Mouse (Mus musculus) neural tube, embryonic 12.5 days (tissue): ENCODE measurements around the gene Cdh24. TPM values are rescaled to one million over a fixed set of nuclear protein-coding genes. Genes with fewer than 3 reads are reported as not detected.

Experiments
- ATAC-seq: fragments of 200-750 bp; cut with Nextera tagmentation; 2 replicates; pipeline ENCODE4 v1.8.0; 2017; ENCODE audit warnings: low read depth, mild to moderate bottlenecking, moderate TSS enrichment, moderate library complexity; ENCODE audit not compliant: low FRiP score
- H3K27ac ChIP-seq: fragments of 300-500 bp; sonication (generic); 2 replicates; pipeline ENCODE4 v1.5.1; 2016
- H3K27me3 ChIP-seq: fragments of 300-500 bp; sonication (generic); replicated peaks from 2 replicates; pipeline ENCODE4 v1.6.1; 2016; ENCODE audit warnings: mild to moderate bottlenecking
- H3K36me3 ChIP-seq: fragments of 300-500 bp; sonication (generic); 2 replicates; pipeline ENCODE4 v1.6.1; 2016; ENCODE audit warnings: mild to moderate bottlenecking
- H3K4me1 ChIP-seq: fragments of 300-500 bp; sonication (generic); 2 replicates; pipeline ENCODE4 v1.6.1; 2016
- H3K4me2 ChIP-seq: fragments of 300-500 bp; sonication (generic); replicated peaks from 2 replicates; pipeline ENCODE4 v1.6.1; 2016; ENCODE audit warnings: mild to moderate bottlenecking
- H3K4me3 ChIP-seq: fragments of 300-500 bp; sonication (generic); 2 replicates; pipeline ENCODE4 v1.5.1; 2016
- H3K9ac ChIP-seq: fragments of 300-500 bp; sonication (generic); 2 replicates; pipeline ENCODE4 v1.6.1; 2016; ENCODE audit warnings: mild to moderate bottlenecking
- H3K9me3 ChIP-seq: fragments of 300-500 bp; sonication (generic); 2 replicates; pipeline ENCODE4 v1.6.1; 2016; ENCODE audit warnings: mild to moderate bottlenecking
- WGBS: fragments of 180-500 bp; shearing (Covaris S2); methylation state at CpG from one replicate; pipeline ENCODE4 v1.1.7; 2016; 5-methylcytosine and 5-hydroxymethylcytosine counted together
- polyA plus RNA-seq: library from polyadenylated mRNA; unstranded; fragments of >200 nt; fragmentation: Nextera tagmentation; extraction: Ambion mirVana; gene quantifications from 2 replicates; pipeline ENCODE4 v1.2.1, GENCODE M21; 2016

Cdh24 gene
- polyA plus RNA-seq, 1 experiment from 2014 or later: 10.0 TPM

DNA sequence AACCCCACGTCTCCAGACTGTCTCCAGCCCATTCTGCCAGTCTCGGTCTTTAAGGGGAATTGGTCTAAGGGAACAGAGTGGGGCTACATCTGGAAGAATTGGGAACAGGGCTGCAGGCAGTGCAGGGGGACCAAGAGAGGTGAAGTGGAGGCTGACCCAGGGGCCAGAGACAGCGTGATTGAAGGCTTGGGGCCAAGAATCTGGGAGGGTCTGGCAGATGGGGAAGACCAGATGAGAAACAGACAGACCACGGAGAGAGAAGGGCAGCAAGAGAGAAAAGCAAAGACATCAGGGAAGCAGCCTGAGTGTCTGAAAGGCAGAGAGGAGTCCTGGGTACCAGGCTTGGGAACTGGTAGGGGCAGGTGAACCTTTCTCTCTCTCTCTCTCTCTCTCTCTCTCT, 1.0 kb downstream of the Cdh24 start:
- no peak for ATAC-seq
- Histone ChIP-seq H3K9ac (peak overlapping the region; percentile 89), H3K9me3 (no peaks in the 10 kb centered on the region), H3K4me3 (peak overlapping the region; percentile 78), H3K27me3 (no peaks in the 10 kb centered on the region), H3K36me3 (peaks cover 67% of the 10 kb centered on the region), H3K4me2 (peak overlapping the region; percentile 96), H3K4me1 (peaks cover 20% of the 10 kb centered on the region), H3K27ac (no peak overlapping the region)
- 15% methylated on average over 4 of the region's 4 CpGs for WGBS

DNA sequence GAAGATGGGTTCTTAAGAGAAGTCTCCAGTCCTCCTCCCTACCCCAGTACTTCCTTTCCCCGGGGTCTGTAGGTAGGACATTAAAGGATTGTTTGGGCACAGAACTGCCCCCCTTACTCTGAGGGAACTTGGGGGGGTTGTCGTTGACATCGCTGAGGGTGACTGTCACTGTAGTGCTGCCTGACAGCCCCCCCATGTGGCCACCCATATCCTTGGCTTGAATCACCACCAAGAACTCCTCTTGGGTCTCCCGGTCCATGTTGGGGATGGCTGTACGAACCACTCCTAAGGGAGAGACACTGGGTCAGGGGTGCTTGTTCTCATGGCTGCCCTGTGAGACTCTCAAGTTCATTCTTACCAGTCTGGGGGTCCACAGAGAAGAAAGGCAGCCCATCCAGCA, 3.0 kb downstream of the Cdh24 start:
- Histone ChIP-seq H3K36me3 (peaks cover 64% of the 10 kb centered on the region), H3K27ac (no peak overlapping the region), H3K4me2 (no peak overlapping the region), H3K9me3 (no peaks in the 10 kb centered on the region), H3K4me3 (no peak overlapping the region), H3K27me3 (no peaks in the 10 kb centered on the region), H3K9ac (no peak overlapping the region), H3K4me1 (peaks cover 20% of the 10 kb centered on the region)
- 91% methylated on average over 5 of the region's 5 CpGs for WGBS
- no peak for ATAC-seq

DNA sequence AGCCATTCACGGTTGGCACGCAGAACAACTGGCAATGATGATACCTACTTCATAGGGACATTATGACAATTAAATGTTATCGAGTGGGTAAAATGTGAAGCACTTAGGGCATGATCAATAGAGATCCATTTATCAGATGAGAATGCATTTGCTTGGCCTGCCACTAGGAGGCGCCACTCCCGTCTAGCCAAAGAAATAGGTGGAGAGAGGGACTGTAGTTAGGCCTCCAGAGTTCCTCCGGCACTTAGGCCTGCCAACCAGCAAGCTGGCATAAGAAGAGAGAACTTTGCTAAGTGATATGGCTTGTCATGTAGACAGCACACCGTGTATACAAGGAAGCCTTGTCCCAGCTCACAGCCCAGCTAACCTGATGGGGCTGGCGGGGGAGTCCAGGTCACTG, 4.2 kb downstream of the Cdh24 start:
- Histone ChIP-seq H3K9ac (no peak overlapping the region), H3K27ac (no peak overlapping the region), H3K36me3 (peaks cover 65% of the 10 kb centered on the region), H3K9me3 (no peaks in the 10 kb centered on the region), H3K4me3 (no peak overlapping the region), H3K4me1 (peaks cover 20% of the 10 kb centered on the region), H3K4me2 (no peak overlapping the region), H3K27me3 (no peaks in the 10 kb centered on the region)
- 51% methylated on average over 8 of the region's 8 CpGs for WGBS
- no peak for ATAC-seq

DNA sequence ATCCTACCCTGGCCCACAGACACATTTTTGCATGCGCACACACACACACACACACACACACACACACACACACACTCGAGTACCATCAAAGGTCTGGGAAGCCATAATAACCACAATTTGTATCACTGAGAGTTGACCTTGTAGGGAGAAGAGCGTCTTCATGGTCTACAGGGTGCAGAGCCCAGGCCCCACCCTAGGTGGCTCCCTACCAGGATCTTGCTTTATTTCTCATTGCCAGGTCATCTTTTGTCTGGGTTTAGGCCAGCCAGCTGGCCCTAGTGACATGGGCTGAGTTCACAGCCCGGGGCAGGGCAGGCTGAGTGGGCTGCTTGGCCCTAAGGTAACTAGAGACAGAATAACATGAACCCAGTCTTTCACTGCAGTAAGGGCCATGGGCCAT, 7.0 kb downstream of the Cdh24 start:
- no peak overlapping the region for H3K27ac ChIP-seq
- no peak for ATAC-seq
- H3K9me3 ChIP-seq: no peaks in the 10 kb centered on the region
- no peak overlapping the region for H3K4me2 ChIP-seq
- no peak overlapping the region for H3K9ac ChIP-seq
- H3K4me3 ChIP-seq: no peak overlapping the region
- H3K36me3 ChIP-seq: peaks cover 84% of the 10 kb centered on the region
- H3K4me1 ChIP-seq: peaks cover 4% of the 10 kb centered on the region
- WGBS: 79% methylated on average over 4 of the region's 4 CpGs
- H3K27me3 ChIP-seq: no peaks in the 10 kb centered on the region

DNA sequence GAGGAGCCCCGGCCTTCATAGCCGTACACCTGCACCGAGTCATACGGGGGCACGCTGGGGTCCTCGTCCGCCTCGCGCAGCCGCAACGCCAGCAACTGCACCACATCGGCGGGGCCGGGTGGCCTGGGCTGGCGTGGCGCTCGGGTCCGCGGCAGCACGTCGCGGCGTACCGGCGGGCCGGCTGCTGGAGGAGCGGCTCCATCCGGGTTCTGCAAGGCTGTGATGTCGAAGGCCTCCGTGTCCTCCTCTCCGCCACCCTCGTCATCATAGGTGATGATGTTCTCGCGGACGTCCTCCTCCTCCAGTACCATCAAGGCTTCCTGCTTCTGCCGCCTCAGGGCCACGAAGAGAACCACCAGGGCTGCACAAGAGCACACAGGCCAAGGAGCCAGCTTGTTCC, 8.9 kb downstream of the Cdh24 start:
- Histone ChIP-seq H3K27ac (no peak overlapping the region), H3K4me1 (no peaks in the 10 kb centered on the region), H3K4me2 (no peak overlapping the region), H3K27me3 (no peaks in the 10 kb centered on the region), H3K9ac (no peak overlapping the region), H3K4me3 (no peak overlapping the region), H3K9me3 (no peaks in the 10 kb centered on the region), H3K36me3 (peaks cover 68% of the 10 kb centered on the region)
- ATAC-seq: no peak
- WGBS: 93% methylated on average over 37 of the region's 37 CpGs

DNA sequence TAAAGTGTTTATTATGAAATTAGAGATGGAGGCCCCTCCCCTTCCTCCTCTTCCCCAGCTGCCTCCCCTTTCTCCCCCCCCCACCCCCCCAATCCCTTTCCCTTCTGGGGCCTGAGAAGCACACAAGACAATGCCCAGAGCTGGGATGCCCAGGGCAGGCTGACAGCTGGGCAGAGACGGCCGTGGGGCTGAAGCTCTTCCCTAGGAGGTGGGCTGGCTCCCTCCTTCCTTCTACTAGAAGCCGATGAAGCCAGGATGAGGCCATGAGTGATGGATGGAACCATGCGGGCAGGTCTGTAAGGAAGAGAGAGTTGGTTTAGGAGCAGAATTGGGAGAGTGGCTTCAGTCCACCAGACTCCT, 9.9 kb downstream of the Cdh24 start:
- Histone ChIP-seq H3K9ac (0 out of 2 replicates have a peak overlapping the region, but pooled peaks have one; percentile 2), H3K36me3 (peaks cover 57% of the 10 kb centered on the region), H3K4me3 (no peak overlapping the region), H3K27me3 (no peaks in the 10 kb centered on the region), H3K4me1 (no peaks in the 10 kb centered on the region), H3K27ac (no peak overlapping the region), H3K4me2 (no peak overlapping the region), H3K9me3 (no peaks in the 10 kb centered on the region)
- 69% methylated on average over 4 of the region's 4 CpGs for WGBS
- no peak for ATAC-seq

DNA sequence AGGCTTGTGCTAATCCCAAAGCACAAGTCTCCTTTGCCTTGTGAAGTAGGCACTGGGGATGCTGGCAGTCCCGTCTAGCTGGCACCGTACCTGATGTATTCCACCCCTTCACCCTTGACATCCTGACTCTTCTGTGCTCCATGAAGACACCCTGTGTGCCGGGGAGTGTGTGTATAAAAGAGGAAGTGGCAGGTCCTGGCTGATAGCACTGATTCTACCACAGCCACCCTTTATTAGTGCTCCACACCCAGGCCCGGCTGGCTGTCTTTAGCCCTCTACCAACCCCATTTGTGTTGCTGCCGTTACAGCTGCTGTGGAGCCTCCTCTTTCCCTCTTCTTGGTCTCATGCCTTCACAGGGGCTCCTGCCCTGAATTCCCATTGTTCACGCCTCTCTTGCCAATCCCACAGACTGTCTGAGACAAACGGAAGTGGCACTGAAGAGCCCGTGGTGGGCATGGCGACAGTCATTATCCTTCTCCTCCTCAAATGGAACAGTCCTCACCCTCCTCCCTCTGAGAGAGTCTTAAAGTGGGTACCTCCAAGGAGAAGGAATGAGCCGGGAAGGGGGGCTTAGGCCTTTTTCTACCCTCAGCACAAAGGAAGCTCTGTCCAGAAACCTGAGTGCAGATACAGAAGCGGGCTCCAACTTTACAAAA, 10.5 kb downstream of the Cdh24 start:
- H3K36me3 ChIP-seq: peaks cover 52% of the 10 kb centered on the region
- no peak overlapping the region for H3K4me3 ChIP-seq
- no peak overlapping the region for H3K4me2 ChIP-seq
- H3K9me3 ChIP-seq: no peaks in the 10 kb centered on the region
- H3K4me1 ChIP-seq: no peaks in the 10 kb centered on the region
- WGBS: 78% methylated on average over 11 of the region's 11 CpGs
- no peaks in the 10 kb centered on the region for H3K27me3 ChIP-seq
- no peak overlapping the region for H3K27ac ChIP-seq
- no peak for ATAC-seq
- H3K9ac ChIP-seq: no peak overlapping the region

DNA sequence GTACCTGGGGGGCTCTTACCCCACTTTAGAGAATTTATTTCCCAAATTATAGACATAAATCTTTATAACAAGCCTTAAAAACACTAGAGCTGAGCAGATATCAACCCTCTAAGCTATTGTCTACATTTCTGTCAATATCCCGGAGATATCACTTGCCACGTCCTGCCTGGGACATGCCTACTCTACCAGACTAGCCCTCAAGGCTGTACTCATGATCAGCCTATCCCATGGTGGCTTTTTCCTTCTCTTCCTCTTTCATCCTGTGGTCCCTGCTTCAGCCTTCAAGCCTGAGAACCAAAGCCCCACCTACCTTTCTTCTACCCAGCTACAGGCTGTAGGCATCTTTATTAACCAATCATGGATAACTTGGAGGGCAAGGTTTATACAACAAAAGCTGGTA, 11.4 kb downstream of the Cdh24 start:
- H3K36me3 ChIP-seq: peaks cover 47% of the 10 kb centered on the region
- no peaks in the 10 kb centered on the region for H3K27me3 ChIP-seq
- no peak overlapping the region for H3K9ac ChIP-seq
- no peak overlapping the region for H3K4me2 ChIP-seq
- ATAC-seq: no peak
- no peak overlapping the region for H3K4me3 ChIP-seq
- no peaks in the 10 kb centered on the region for H3K9me3 ChIP-seq
- no peaks in the 10 kb centered on the region for H3K4me1 ChIP-seq
- 92% methylated on average over 2 of the region's 2 CpGs for whole genome bisulfite sequencing
- H3K27ac ChIP-seq: no peak overlapping the region

DNA sequence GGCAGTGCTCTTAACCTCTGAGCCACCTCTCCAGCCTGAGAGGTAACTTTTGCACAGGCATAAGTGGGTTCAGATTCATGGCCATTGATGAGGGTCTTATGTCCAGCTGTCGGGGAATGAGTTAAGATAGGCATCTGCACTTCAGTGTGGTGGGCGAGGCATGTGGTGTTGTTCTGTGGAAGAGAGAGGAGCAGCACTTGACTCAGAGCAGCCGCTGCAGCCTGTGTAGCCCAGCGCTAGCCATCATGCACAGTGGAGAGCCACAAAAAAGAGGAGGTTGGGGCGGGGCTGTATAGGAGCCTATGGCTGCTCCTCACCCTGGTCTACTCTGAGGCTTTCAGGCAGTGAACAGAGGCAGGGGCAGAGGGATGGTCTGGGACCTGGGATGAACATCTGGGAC, 13.1 kb downstream of the Cdh24 start:
- no peak for ATAC-seq
- Histone ChIP-seq H3K36me3 (peaks cover 31% of the 10 kb centered on the region), H3K4me2 (no peak overlapping the region), H3K27ac (no peak overlapping the region), H3K4me3 (no peak overlapping the region), H3K4me1 (no peaks in the 10 kb centered on the region), H3K9ac (no peak overlapping the region), H3K9me3 (no peaks in the 10 kb centered on the region), H3K27me3 (no peaks in the 10 kb centered on the region)
- 72% methylated on average over 5 of the region's 5 CpGs for WGBS

DNA sequence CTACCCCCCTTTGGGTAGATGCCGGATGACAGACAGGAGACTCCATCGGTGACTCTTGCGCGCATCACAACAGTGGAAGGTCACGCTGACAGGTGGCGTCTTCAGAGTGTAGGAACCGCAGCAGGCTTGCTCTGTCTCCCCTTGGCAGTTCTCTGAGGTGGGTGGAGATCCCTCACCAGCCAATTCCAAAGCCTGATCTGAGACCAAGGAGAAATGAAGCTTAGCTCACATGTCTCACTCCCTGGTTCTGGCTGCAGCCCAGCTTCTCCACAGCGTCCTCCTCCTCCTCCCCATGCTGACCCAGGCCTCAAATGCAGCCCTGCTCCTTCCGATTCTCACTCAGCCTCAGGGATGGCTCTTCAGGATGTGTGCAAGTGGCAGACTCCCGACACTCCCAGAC, 16.2 kb downstream of the Cdh24 start:
- no peak overlapping the region for H3K4me3 ChIP-seq
- H3K4me1 ChIP-seq: no peaks in the 10 kb centered on the region
- H3K36me3 ChIP-seq: 0 out of 2 replicates have a peak, but pooled peaks cover under 1% of the 10 kb centered on the region
- H3K9me3 ChIP-seq: no peaks in the 10 kb centered on the region
- whole genome bisulfite sequencing: 76% methylated on average over 10 of the region's 10 CpGs
- no peak overlapping the region for H3K9ac ChIP-seq
- no peak for ATAC-seq
- H3K27ac ChIP-seq: no peak overlapping the region
- no peaks in the 10 kb centered on the region for H3K27me3 ChIP-seq
- no peak overlapping the region for H3K4me2 ChIP-seq

DNA sequence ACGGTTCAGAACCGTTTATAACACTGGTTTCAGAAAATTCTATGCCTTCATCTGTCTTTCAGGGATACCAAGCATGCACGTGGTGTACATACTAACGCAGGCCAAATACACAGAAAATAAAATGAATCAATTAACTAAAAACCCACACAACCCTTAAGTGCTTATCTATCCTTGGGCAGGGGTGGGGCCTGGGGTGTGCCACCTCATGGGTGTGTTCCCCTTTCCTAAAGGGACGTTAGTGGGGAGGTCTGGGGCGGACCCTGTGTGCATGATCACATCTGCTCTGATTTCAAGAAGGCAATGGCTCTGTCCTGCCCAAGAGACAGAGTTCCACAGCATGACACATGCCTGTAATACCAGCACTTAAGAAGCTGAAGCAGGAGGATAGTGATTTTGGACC, 17.8 kb downstream of the Cdh24 start:
- Histone ChIP-seq H3K9ac (no peak overlapping the region), H3K4me3 (no peak overlapping the region), H3K27me3 (no peaks in the 10 kb centered on the region), H3K4me2 (no peak overlapping the region), H3K36me3 (no peaks in the 10 kb centered on the region), H3K27ac (no peak overlapping the region), H3K4me1 (no peaks in the 10 kb centered on the region), H3K9me3 (no peaks in the 10 kb centered on the region)
- WGBS: 89% methylated on average over 6 of the region's 6 CpGs
- ATAC-seq: no peak

DNA sequence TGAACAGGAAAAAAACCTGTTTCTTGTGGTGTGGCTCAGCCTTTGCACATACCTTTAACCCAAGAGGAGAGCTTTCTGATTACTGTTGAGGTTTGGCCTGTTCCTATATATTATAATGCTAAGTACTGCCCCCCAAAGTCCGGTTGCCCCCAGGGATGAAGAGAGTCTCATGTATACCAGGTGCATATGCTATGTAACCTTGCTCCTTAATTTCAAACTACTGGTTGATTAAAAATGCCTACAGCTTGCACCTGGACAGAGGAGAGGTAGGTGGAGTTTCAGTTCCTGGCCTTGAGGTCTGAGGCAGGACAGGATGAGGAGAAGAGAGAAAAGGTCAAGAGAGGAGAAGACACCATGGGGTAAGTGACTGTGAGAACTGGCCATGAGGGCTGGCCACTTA, 20.0 kb downstream of the Cdh24 start, which contains the start of gene Psmb11:
Psmb11 (plus strand) TSS at position 301 of the 400 bp plus-strand sequence.
- WGBS: 90% methylated on average over 1 of the region's 1 CpGs
- no peak within 1 kb of the TSS for H3K9ac ChIP-seq
- no peaks in the 10 kb centered on the region for H3K36me3 ChIP-seq
- ATAC-seq: no peak
- no peak within 1 kb of the TSS for H3K4me3 ChIP-seq
- no peaks in the 10 kb centered on the region for H3K27me3 ChIP-seq
- no peak within 1 kb of the TSS for H3K4me2 ChIP-seq
- H3K4me1 ChIP-seq: peaks cover 11% of the 10 kb centered on the region
- no peak within 1 kb of the TSS for H3K27ac ChIP-seq
- no peaks in the 10 kb centered on the region for H3K9me3 ChIP-seq

DNA sequence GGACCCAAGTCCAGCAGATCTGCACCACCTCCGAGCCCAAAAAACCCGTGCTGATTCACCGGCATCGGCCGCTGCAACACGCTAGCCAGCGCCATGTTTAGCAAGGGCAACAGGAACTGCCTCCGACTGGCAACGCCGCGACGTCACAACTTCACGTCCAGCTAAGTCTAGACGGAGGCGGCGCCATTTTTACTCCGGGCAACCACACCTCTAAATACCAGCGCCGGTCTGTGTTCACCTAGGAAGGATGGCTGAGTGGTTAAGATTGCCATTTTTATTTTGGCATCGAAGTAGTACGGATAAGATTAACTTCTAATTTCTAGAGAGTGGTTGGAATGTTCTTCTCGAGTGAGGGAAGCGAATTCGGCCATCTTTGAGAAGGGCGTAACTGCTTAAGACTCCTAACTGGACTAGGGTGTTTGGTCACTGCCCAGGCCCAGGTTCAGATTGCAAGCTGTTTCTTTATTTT, 23.2 kb downstream of the Cdh24 start, which contains the start of gene Psmb5:
Psmb5 (minus strand) TSS at position 126 of the 469 bp plus-strand sequence.
- peaks cover 20% of the 10 kb centered on the region for H3K36me3 ChIP-seq
- peak within 1 kb of the TSS; percentile 88 for H3K4me3 ChIP-seq
- peak within 1 kb of the TSS; percentile 75 for H3K4me2 ChIP-seq
- no peaks in the 10 kb centered on the region for H3K27me3 ChIP-seq
- WGBS: under 1% methylated on average over 25 of the region's 25 CpGs
- H3K27ac ChIP-seq: peak within 1 kb of the TSS; percentile 37; the same call in 1 of the 2 replicates
- H3K9me3 ChIP-seq: no peaks in the 10 kb centered on the region
- ATAC-seq: peak; percentile 91
- H3K9ac ChIP-seq: peak within 1 kb of the TSS; percentile 85
- peaks cover 11% of the 10 kb centered on the region for H3K4me1 ChIP-seq
